Mouse (Mus musculus) lung, adult 2 months (tissue): Measurements from ENCODE around the gene Thrb.

Experiments
- CTCF ChIP-seq: fragments of 200-500 bp; IDR thresholded peaks from 2 replicates; pipeline ENCODE4 v1.5.1; 2011; ENCODE audit warnings: mild to moderate bottlenecking, low read length, control low read depth; ENCODE audit not compliant: insufficient read depth
- POLR2A ChIP-seq: fragments of 200-500 bp; IDR thresholded peaks from 2 replicates; pipeline ENCODE4 v1.6.1; 2011; ENCODE audit warnings: low read depth, mild to moderate bottlenecking, control low read depth, low read length, borderline replicate concordance; ENCODE audit errors: extremely low read depth

DNA sequence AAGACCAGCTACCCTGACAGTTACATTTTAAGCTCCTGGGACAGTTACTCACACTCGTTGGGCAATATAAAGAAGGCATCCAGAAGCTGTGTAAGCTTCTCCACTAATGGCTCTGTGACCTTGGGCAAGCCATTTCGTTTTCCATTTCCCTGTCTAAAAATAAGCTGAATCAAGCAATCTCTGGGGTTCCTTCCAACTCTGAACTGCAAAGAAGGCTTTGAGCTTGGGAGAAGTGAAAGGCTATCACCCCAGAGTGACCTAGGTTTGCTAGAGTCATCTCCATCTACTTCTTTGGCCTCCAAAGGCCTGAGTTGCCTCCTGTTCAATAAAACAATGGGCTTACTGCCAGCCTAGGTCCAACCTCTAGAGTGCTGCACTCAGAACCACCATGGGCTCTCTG lies 242.4 kb downstream of the Thrb start:
- TF ChIP-seq CTCF (no peak), POLR2A (no peak)
